Mouse (Mus musculus): ENCODE results near the gene Jade3. TPM values are rescaled to one million over a fixed set of nuclear protein-coding genes. Genes with fewer than 3 reads are reported as not detected.

The Jade3 gene
- polyA plus RNA-seq, 1 experiment, result 0.26 TPM

DNA sequence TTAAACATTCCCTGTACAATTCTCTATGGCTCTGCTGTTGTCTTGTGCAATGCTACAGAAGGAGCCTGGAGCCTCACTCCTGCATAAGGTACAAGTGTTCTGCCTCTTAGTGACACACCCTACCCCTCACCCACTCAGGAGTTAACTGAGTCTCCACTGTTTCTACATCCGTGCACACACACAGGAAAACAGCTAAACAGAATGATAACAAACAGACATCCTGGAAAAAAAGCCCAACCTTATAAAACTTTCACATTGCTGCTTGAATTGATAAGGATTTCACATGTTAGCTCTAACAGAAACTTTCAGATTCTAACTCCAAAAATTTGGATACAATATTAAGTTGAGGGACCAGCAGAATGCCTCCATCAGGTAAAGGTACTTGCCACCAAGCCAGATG, 107.1 kb downstream of the Jade3 start:
- Histone ChIP-seq H3K36me3 (replicated peaks; ENCODE audit: low read length) (no peaks in the 10 kb centered on the region), H3K27me3 (replicated peaks) (no peaks in the 10 kb centered on the region), H3K4me1 (no peaks in the 10 kb centered on the region), H3K4me3 (replicated peaks) (no peak overlapping the region), H3K9me3 (no peaks in the 10 kb centered on the region)
- TF ChIP-seq FLI1 (IDR thresholded peaks at IDR 0.05; ENCODE audit: low read length) (no peak), GATA1 (IDR thresholded peaks at IDR 0.05; ENCODE audit: borderline replicate concordance, low read length) (no peak)

DNA sequence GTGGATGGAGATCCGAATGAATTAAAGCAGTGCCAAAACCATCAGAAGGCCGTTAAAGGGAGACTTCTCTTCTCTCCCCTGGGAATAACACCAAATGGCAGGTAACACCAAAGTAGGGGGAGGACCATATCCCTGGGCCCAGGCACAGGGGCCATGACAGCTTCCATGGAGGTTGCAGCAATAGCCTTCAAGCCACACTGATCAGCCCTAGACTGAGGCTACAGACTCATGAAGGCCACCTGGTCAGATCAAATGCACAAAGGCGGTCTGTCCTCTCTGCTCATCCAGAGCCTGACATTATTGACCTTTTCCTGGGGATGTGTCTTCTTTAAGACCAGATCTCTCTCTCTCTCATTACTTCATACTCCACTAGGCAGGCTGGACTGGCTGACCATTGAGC, 118.4 kb downstream of the Jade3 start:
- H3K4me1 ChIP-seq, result peaks cover 4% of the 10 kb centered on the region; the same call in 1 of the 2 replicates
- TF ChIP-seq FLI1 (IDR thresholded peaks at IDR 0.05; ENCODE audit: low read length) (no peak), GATA1 (IDR thresholded peaks at IDR 0.05; ENCODE audit: borderline replicate concordance, low read length) (no peak)
- H3K4me3 ChIP-seq (replicated peaks), result no peak overlapping the region
- H3K36me3 ChIP-seq (replicated peaks; ENCODE audit: low read length), result no peaks in the 10 kb centered on the region
- H3K27me3 ChIP-seq (replicated peaks), result peaks cover 33% of the 10 kb centered on the region
- H3K9me3 ChIP-seq, result no peaks in the 10 kb centered on the region

DNA sequence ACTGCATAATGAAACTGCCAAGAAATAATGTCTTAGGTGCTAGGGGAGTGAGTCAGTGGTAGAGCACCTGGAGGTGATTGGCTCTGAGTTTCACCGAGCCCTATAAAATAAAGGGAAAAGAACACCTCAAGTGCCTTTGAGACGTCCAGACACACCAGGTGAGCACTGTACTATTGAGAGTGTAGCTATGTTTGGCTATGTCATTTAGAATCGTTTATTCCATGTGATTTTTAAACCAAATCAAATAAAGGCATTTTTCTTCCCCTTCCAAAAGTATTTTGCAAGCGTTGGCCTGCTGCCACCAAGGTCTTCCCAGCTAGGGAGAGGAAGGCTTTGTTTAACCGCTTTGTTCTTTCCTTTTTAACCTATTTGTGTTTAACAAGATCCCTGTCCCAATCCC, 122.1 kb downstream of the Jade3 start:
- no peaks in the 10 kb centered on the region for H3K9me3 ChIP-seq
- H3K4me3 ChIP-seq (replicated peaks), result no peak overlapping the region
- TF ChIP-seq FLI1 (IDR thresholded peaks at IDR 0.05; ENCODE audit: low read length) (no peak), GATA1 (IDR thresholded peaks at IDR 0.05; ENCODE audit: borderline replicate concordance, low read length) (no peak)
- H3K4me1 ChIP-seq, result peaks cover 4% of the 10 kb centered on the region; the same call in 1 of the 2 replicates
- H3K36me3 ChIP-seq (replicated peaks; ENCODE audit: low read length), result no peaks in the 10 kb centered on the region
- peaks cover 39% of the 10 kb centered on the region for H3K27me3 ChIP-seq (replicated peaks)

DNA sequence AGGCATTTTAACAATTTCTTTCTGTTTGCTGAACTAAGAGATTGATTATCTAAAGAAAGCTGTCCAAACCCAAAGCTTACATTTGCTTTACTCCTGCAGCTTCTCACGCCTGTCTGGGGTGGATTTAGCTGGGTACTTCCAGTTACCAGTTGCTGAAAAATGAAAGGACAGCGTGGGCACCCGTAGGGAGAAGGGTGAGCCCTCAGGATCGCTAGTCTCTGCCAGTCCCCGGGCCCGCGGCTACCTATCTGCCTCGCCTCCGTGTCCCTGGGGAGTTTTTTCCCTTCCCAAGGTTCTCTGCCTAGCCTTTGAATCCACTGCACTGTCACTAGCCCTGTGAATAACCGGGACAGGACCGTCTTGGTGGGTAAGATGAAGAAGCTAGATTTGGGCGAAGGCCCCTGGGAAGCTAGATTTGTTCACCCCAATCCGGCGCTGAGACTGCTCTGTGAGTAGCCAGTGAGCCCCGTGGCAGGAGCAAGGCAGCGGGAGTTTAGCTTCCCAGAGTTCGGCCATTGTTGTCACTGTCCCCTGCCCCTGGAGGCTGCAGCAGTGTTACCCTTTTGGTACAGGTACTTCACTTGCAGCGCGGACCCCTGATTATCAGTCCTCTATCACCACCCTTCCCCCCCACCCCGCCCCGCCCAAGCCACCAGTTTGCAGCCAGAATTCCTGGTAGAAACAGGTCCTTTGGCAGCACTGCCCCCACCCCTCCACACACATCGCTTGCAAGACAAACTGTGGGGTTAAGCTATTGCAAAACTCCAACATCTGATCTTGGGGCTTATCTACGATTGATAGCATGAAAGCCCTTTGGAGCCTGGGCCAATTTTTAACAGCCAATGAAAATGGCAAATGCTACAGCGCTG, 122.8 kb downstream of the Jade3 start:
- Histone ChIP-seq H3K36me3 (replicated peaks; ENCODE audit: low read length) (no peaks in the 10 kb centered on the region), H3K4me1 (peaks cover 6% of the 10 kb centered on the region), H3K9me3 (no peaks in the 10 kb centered on the region), H3K27me3 (replicated peaks) (peaks cover 39% of the 10 kb centered on the region), H3K4me3 (replicated peaks) (peak overlapping the region; percentile 71)
- no peak for TF ChIP-seq GATA1 (IDR thresholded peaks at IDR 0.05; ENCODE audit: borderline replicate concordance, low read length)
- TF ChIP-seq FLI1 (IDR thresholded peaks at IDR 0.05; ENCODE audit: low read length), result no peak

DNA sequence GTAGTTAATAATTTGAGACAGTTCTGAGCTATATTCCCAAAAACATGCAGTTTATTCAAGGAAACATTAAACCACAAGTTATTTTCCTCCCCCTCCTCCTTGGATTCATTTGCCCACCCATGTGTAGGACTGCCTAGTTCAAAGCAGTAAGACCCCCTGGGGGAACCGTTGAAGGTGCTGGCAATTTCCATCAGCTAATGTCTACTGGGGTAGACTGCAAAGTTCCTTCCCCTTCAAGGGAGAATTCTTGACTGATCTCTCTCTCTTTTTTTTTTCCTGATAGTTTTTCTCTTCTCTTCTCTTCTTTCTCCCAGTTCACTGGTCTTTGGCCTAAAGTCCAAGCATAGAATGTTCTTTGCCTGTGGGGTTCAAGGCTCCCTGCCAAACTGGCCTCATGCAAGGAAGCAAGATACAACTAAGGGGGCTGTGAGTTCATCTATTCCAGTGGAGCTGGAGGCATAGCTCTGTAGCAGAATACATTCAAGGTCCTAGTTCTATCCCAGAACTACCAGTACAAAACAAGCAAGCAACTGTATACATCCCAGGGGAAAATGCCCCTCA, 123.5 kb downstream of the Jade3 start:
- no peaks in the 10 kb centered on the region for H3K9me3 ChIP-seq
- H3K36me3 ChIP-seq (replicated peaks; ENCODE audit: low read length), result no peaks in the 10 kb centered on the region
- H3K4me3 ChIP-seq (replicated peaks), result no peak overlapping the region
- no peak for TF ChIP-seq GATA1 (IDR thresholded peaks at IDR 0.05; ENCODE audit: borderline replicate concordance, low read length)
- TF ChIP-seq FLI1 (IDR thresholded peaks at IDR 0.05; ENCODE audit: low read length), result no peak
- peaks cover 10% of the 10 kb centered on the region for H3K4me1 ChIP-seq
- peaks cover 36% of the 10 kb centered on the region for H3K27me3 ChIP-seq (replicated peaks)

DNA sequence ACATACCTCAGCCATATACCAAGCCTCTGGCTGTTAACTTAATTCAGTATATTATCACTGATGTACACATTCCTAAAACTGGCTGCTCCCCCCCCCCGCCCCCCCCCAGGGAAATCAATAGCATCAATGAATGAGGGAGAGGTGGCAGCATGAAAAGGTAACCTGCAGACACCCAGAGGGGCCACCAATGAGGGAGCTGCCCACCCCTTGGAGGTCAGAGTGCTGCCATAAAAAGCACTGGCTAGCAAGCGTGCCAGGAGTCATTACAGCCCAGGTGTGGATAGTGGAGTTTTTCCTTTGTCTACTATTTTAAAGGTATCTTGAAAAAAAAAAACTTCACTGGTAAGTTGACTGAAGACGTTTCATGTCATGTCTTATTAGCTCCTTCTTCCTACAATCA, 124.0 kb downstream of the Jade3 start, which contains the start of gene Rgn:
Rgn (plus strand) TSS at position 256 of the 400 bp plus-strand sequence.
- no peaks in the 10 kb centered on the region for H3K36me3 ChIP-seq (replicated peaks; ENCODE audit: low read length)
- H3K27me3 ChIP-seq (replicated peaks), result peaks cover 31% of the 10 kb centered on the region
- H3K9me3 ChIP-seq, result no peaks in the 10 kb centered on the region
- H3K4me3 ChIP-seq (replicated peaks), result no peak within 1 kb of the TSS
- TF ChIP-seq FLI1 (IDR thresholded peaks at IDR 0.05; ENCODE audit: low read length) (no peak), GATA1 (IDR thresholded peaks at IDR 0.05; ENCODE audit: borderline replicate concordance, low read length) (no peak)
- peaks cover 10% of the 10 kb centered on the region for H3K4me1 ChIP-seq

DNA sequence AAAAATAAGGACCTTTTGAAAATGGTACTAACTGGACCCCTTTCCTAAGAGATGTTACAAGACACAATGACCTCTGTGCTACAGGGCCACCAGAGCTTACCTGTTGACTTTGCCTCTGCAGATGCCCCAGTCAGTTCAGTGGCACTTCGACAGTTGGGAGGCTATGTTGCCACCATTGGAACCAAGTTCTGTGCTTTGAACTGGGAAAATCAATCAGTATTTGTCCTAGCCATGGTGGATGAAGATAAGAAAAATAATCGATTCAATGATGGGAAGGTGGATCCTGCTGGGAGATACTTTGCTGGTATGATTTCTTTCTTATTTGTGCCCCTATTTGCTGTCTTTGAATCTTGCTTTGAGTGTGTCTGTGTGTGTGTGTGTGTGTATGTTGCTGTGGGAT, 126.7 kb downstream of the Jade3 start:
- no peak for TF ChIP-seq GATA1 (IDR thresholded peaks at IDR 0.05; ENCODE audit: borderline replicate concordance, low read length)
- TF ChIP-seq FLI1 (IDR thresholded peaks at IDR 0.05; ENCODE audit: low read length), result no peak

DNA sequence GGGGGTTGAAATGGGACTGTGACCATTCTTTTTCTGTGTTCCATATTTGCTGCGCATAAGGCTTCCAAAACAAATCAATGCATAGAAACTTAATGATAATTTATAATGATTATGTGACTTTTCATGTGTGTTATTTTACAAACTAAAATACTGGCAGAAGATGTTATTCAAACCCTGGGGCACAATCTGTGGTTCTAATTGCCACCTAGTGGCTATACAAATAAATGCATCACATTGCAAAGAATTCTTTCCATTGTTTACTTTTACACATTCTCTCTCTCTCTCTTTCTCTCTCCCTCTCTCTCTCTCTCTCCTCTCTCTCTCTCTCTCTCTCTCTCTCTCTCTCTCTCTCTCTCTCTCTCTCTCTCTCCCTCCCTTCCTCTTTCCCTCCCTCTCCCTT, 136.4 kb downstream of the Jade3 start:
- TF ChIP-seq FLI1 (IDR thresholded peaks at IDR 0.05; ENCODE audit: low read length), result no peak
- TF ChIP-seq GATA1 (IDR thresholded peaks at IDR 0.05; ENCODE audit: borderline replicate concordance, low read length), result no peak
- no peaks in the 10 kb centered on the region for H3K36me3 ChIP-seq (replicated peaks; ENCODE audit: low read length)
- no peaks in the 10 kb centered on the region for H3K9me3 ChIP-seq
- peaks cover 8% of the 10 kb centered on the region; the same call in 1 of the 2 replicates for H3K4me1 ChIP-seq
- no peaks in the 10 kb centered on the region for H3K27me3 ChIP-seq (replicated peaks)
- no peak overlapping the region for H3K4me3 ChIP-seq (replicated peaks)

More for the DNA sequence above, 126.7 kb downstream of the Jade3 start:
- Histone ChIP-seq H3K36me3 (replicated peaks; ENCODE audit: low read length) (no peaks in the 10 kb centered on the region), H3K4me1 (peaks cover 10% of the 10 kb centered on the region), H3K4me3 (replicated peaks) (no peak overlapping the region), H3K9me3 (no peaks in the 10 kb centered on the region), H3K27me3 (replicated peaks) (peaks cover 20% of the 10 kb centered on the region)

DNA sequence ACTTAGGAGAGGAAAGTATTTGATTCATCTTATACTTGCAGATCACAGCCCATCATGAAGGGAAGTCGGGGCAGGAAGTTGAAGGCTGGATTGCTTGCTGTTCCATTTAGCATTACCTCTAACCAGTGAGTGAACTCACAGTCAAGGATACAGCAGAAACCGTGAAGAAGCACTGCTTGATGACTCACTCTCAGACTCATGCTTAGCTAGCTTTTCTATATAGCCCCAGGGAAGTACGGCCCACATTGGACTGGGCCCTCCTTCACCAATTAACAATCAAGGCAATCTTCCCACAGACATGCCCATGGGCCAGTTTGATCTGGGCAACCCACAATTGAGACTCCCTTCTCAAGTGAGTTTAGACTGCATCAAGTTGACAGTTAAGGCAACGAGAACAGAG, 138.5 kb downstream of the Jade3 start:
- Histone ChIP-seq H3K4me3 (replicated peaks) (no peak overlapping the region), H3K27me3 (replicated peaks) (no peaks in the 10 kb centered on the region), H3K36me3 (replicated peaks; ENCODE audit: low read length) (no peaks in the 10 kb centered on the region), H3K9me3 (no peaks in the 10 kb centered on the region), H3K4me1 (peaks cover 8% of the 10 kb centered on the region; the same call in 1 of the 2 replicates)
- TF ChIP-seq FLI1 (IDR thresholded peaks at IDR 0.05; ENCODE audit: low read length), result no peak
- no peak for TF ChIP-seq GATA1 (IDR thresholded peaks at IDR 0.05; ENCODE audit: borderline replicate concordance, low read length)

Other genes starting within 250 kb of the Jade3 start
- 0.20 and 1.1 TPM in 2 replicates for gene Slc9a7, start 133.9 kb upstream of the Jade3 start, polyA plus RNA-seq (2012; ENCODE audit: insufficient read depth, low replicate concordance)
- gene Rp2, start 61.2 kb upstream of the Jade3 start, polyA plus RNA-seq (2012; ENCODE audit: insufficient read depth, low replicate concordance), result 3.1 TPM in 1 of 2 replicates, not detected in the other
- gene Rgn, start 124.1 kb downstream of the Jade3 start, polyA plus RNA-seq (2012; ENCODE audit: insufficient read depth, low replicate concordance), result not detected in 2 replicates
- gene Rbm10, start 191.8 kb downstream of the Jade3 start, polyA plus RNA-seq (2012; ENCODE audit: insufficient read depth, low replicate concordance), result 27.9 and 40.8 TPM in 2 replicates
- gene Ndufb11, start 191.9 kb downstream of the Jade3 start, polyA plus RNA-seq (2012; ENCODE audit: insufficient read depth, low replicate concordance), result 96.9 and 607 TPM in 2 replicates
- 135 and 202 TPM in 2 replicates for gene Uba1, start 232.6 kb downstream of the Jade3 start, polyA plus RNA-seq (2012; ENCODE audit: insufficient read depth, low replicate concordance)